Mouse (Mus musculus) small intestine, adult 2 months (tissue): Measurements from ENCODE around the gene Nabp1.
"Not testable (repeated sequence)": the region's sequence is repeated elsewhere in the genome, so short reads cannot be mapped to it uniquely, and the experiment has no call there.

Experiments used
- CTCF ChIP-seq: fragments of 200-500 bp; IDR thresholded peaks from 2 replicates; pipeline ENCODE4 v1.5.1; 2012; ENCODE audit warnings: low read depth, mild to moderate bottlenecking, control low read depth, inconsistent platforms, low read length, moderate library complexity, mixed read lengths; ENCODE audit not compliant: insufficient replicate concordance, insufficient read length; ENCODE audit errors: extremely low read depth
- POLR2A ChIP-seq: fragments of 200-500 bp; IDR thresholded peaks from 2 replicates; pipeline ENCODE4 v1.6.1; 2012; ENCODE audit warnings: low read depth, mild to moderate bottlenecking, control low read depth, inconsistent platforms, low read length, moderate library complexity

DNA sequence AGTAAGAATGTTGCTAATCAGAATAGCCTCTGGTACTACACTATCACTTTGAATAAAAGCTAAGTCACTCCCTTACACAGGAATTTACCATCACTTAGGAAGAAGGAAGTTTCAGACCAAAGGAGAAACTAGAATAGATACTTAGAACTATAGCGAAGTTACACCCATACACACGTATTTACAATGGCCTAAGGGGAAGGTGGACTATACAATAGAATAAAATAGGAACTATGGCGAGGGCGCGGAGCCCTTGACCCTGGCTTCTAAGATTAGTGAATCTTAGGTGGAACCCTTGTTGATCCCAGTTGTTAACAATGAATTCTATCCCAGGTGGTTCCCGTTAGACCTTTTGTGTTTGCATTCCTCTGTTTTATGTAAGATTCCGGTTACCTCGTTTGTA, 57.2 kb downstream of the Nabp1 start:
- not testable (repeated sequence) for TF ChIP-seq CTCF, POLR2A
